Mouse (Mus musculus) stomach, adult 2 months (tissue): ENCODE results near the gene Brip1. TPM values are rescaled to one million over a fixed set of nuclear protein-coding genes. Genes with fewer than 3 reads are reported as not detected.

Experiments
- polyA plus RNA-seq: library from polyadenylated mRNA; depleted of rRNA; stranded (reverse); fragments of >200 nt; gene quantifications from 2 replicates; pipeline ENCODE4 v1.2.3, GENCODE M21; 2012; rRNA removed

Gene Brip1
- 0.01 and 0.03 TPM in 2 replicates for polyA plus RNA-seq

DNA sequence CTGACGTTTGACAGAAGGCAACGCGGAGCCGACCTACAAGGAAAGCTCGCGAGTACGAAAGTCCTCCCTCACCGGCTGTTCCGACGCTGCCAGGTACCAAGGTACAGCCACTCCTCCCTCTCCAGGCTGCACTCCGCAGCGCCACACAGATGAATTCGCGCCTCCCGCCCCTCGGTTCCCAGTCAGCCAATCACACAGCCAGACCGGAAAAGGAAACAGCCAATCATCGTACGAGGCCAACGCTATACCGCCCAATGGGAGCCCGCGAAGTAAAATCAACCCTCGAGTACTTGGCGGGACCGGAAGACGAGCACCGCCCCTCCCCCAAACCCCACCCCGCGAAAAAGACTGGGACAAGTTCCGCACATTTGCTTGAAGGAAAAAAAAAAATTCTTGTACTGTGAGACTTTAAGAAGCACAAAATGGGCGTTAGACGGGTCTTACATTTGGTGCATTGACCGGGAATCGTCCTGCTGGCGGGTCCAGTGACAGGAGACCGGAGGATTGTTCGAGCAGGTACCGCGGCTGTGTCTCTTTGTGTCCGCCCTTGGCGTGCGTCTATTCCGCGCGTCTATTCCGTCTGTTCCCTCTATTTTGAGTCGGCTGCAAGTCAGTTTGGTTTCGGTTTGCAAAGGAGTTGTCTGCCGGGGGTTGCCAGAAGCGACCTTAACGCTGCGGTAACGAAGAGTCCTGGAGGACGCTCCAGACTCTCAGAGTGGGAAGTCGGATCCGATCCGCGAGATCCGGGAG lies at the start of gene Brip1:
TSS of gene Brip1 (minus strand) at position 157 of the 750 bp plus-strand sequence.

Other genes starting within 250 kb of the Brip1 start
- 1.4 and 1.6 TPM in 2 replicates for gene Ints2, start 56.4 kb upstream of the Brip1 start, polyA plus RNA-seq
- 2.2 and 3.4 TPM in 2 replicates for gene Med13, start 156.4 kb upstream of the Brip1 start, polyA plus RNA-seq